Mouse (Mus musculus): ENCODE measurements around the gene Vps13a. TPM values are rescaled to one million over a fixed set of nuclear protein-coding genes. Genes with fewer than 3 reads are reported as not detected.
A peak's percentile ranks its signal among the peaks of the same experiment; 100 is the strongest.

Vps13a gene
- total RNA-seq, 2 experiments from 2014 or later: 35.3 to 40.1 TPM

DNA sequence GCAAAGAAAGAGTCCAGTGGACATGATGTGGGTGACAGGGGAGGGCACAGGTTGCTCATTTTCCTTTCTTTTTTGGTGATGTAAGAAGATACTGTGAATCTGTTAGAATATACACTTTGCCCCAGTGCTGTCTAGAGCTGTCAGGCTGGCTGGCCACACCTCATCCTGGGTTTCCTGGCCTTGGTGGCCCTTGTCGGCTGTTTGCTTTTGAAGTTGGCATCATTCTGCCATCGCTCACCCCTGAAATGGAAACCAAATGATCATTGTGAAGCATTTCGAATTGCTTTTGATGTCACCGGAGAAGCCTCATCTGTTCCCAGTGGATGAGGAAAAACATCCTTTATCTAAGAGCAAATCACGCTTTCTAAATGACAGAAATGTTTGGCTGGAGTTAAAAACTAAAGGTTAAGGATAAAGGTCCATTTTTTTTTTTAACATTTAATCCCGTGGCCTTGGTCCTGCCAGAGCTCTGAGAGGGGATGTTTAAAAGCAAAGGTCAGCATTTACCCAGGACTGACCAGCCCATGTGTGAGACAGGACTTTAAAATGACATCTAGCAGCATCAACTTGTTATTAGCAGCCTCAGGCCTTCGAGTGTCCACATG, 201.0 kb downstream of the Vps13a start:
- peak; percentile 60 to 68 for DNase-seq

DNA sequence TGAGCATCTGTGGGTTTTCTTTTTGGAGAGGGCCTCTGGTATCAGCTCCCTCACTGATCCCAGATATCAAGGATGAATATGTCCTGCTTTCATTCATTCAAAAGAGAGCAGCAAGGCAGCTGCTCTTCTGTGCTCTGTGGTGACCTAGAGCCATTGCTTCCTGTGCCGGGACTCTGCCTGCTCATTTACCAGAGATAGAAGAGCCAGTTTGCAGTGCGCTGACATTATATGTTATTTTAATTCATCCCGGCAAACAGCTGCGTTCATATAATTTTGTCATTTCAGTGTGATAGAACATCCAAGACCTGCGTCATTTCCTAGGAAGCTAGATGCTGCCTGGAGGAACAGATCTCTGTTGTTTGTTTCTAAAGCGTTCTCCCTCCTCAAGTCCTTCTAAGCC, 203.9 kb downstream of the Vps13a start:
- DNase-seq: no peak

Other genes with a start within 250 kb of the Vps13a start
- not detected for gene Foxb2, start 92.9 kb upstream of the Vps13a start, total RNA-seq (2021)
- 10 to 100 TPM; 18.5 to 24.1 TPM for gene Prune2, start 175.2 kb upstream of the Vps13a start, total RNA-seq (2021)